Mouse (Mus musculus): Measurements from ENCODE around the gene Wnt5b. TPM values are rescaled to one million over a fixed set of nuclear protein-coding genes. Genes with fewer than 3 reads are reported as not detected.

Wnt5b gene
- total and polyA plus RNA-seq, 3 experiments, result 0.04 TPM; not detected in 2

- peaks cover 2 to 11% of the 10 kb centered on the region in 2 experiments; a peak in 3 of 4 replicates for H3K4me1 ChIP-seq (ENCODE audit: control insufficient read depth in 1 of 2, insufficient read depth in 2 of 2, low read length in 2 of 2)
- no peak overlapping the region for H3K4me3 ChIP-seq (ENCODE audit: control insufficient read depth in 1 of 2, insufficient read depth in 1 of 2, low read depth in 2 of 2, low read length in 2 of 2)
- H3K27ac ChIP-seq (ENCODE audit: control insufficient read depth, low read depth, low read length), result no peak overlapping the region
- H3K27me3 ChIP-seq (ENCODE audit: control insufficient read depth in 1 of 2, insufficient read depth in 2 of 2, low read length in 2 of 2), result no peaks in the 10 kb centered on the region
- H3K36me3 ChIP-seq (ENCODE audit: control insufficient read depth in 1 of 2, insufficient read depth in 2 of 2, low read length in 2 of 2), result peaks cover 0 to 8% of the 10 kb centered on the region in 2 experiments; a peak in 2 of 4 replicates
- no peaks in the 10 kb centered on the region for H3K9me3 ChIP-seq (replicated peaks; ENCODE audit: insufficient read depth, low read length)
- no peak overlapping the region for H3K9ac ChIP-seq (ENCODE audit: control insufficient read depth, low read depth, low read length, poor library complexity, severe bottlenecking)
- TF ChIP-seq NRF1 (IDR thresholded peaks at IDR 0.05; ENCODE audit: insufficient read depth, low read depth, low read length, poor library complexity, severe bottlenecking) (no peak), POLR2AphosphoS5 (IDR thresholded peaks at IDR 0.05; ENCODE audit: borderline replicate concordance, low read depth, low read length) (no peak), KAT2A (conservative IDR thresholded peaks at IDR 0.05; ENCODE audit: low read depth, low read length) (no peak), MEF2A (IDR thresholded peaks at IDR 0.05; ENCODE audit: extremely low read depth, insufficient replicate concordance, low read depth, low read length, poor library complexity, severe bottlenecking) (no peak), ZC3H11A (IDR thresholded peaks at IDR 0.05; ENCODE audit: low read depth, low read length) (no peak), MAZ (IDR thresholded peaks at IDR 0.05; ENCODE audit: low read depth, low read length) (no peak), CHD2 (IDR thresholded peaks at IDR 0.05; ENCODE audit: low read length) (no peak), RCOR1 (IDR thresholded peaks at IDR 0.05; ENCODE audit: low read depth, low read length) (no peak), BHLHE40 (IDR thresholded peaks at IDR 0.05; ENCODE audit: borderline replicate concordance, low read depth, low read length) (no peak), ZNF384 (IDR thresholded peaks at IDR 0.05; ENCODE audit: low read depth, low read length) (no peak), GABPA (IDR thresholded peaks at IDR 0.05; ENCODE audit: low read depth, low read length) (no peak), TBP (IDR thresholded peaks at IDR 0.05; ENCODE audit: low read depth, low read length) (no peak), GATA1 (IDR thresholded peaks at IDR 0.05; ENCODE audit: low read depth, low read length) (no peak), MAX (IDR thresholded peaks at IDR 0.05; ENCODE audit: low read length) (no peak), CHD1 (IDR thresholded peaks at IDR 0.05; ENCODE audit: low read depth, low read length) (no peak), NELFE (IDR thresholded peaks at IDR 0.05; ENCODE audit: low read depth, low read length) (no peak), USF2 (IDR thresholded peaks at IDR 0.05; ENCODE audit: borderline replicate concordance in 1 of 2, insufficient read depth in 1 of 2, low read depth in 1 of 2, low read length in 2 of 2) (no peak), POLR2A (IDR thresholded peaks at IDR 0.05; ENCODE audit: control insufficient read depth in 1 of 2, insufficient read depth in 1 of 2, low read depth in 1 of 2, low read length in 2 of 2, poor library complexity in 1 of 2) (no peak), RAD21 (IDR thresholded peaks at IDR 0.05; ENCODE audit: low read depth, low read length) (no peak)
- no peaks in the 10 kb centered on the region for H3K79me2 ChIP-seq (ENCODE audit: control insufficient read depth, insufficient read depth, low read length, poor library complexity)
- DNase-seq (ENCODE audit: low read depth, low spot score), result no peak
Measured at GRCm38 (mm10) chr6:119404854-119405253, 139.3 kb downstream of the Wnt5b start.

GRCm38 (mm10) chr6:119402976-119403375 lies 141.2 kb downstream of the Wnt5b start:
- Histone ChIP-seq H3K27ac (ENCODE audit: control insufficient read depth, low read depth, low read length) (no peak overlapping the region), H3K4me3 (ENCODE audit: control insufficient read depth in 1 of 2, insufficient read depth in 1 of 2, low read depth in 2 of 2, low read length in 2 of 2) (no peak overlapping the region), H3K27me3 (ENCODE audit: control insufficient read depth in 1 of 2, insufficient read depth in 2 of 2, low read length in 2 of 2) (no peaks in the 10 kb centered on the region), H3K79me2 (ENCODE audit: control insufficient read depth, insufficient read depth, low read length, poor library complexity) (no peaks in the 10 kb centered on the region), H3K9ac (ENCODE audit: control insufficient read depth, low read depth, low read length, poor library complexity, severe bottlenecking) (no peak overlapping the region), H3K9me3 (replicated peaks; ENCODE audit: insufficient read depth, low read length) (no peaks in the 10 kb centered on the region), H3K4me1 (ENCODE audit: control insufficient read depth in 1 of 2, insufficient read depth in 2 of 2, low read length in 2 of 2) (peaks cover 2 to 10% of the 10 kb centered on the region in 2 experiments; a peak in 3 of 4 replicates), H3K36me3 (ENCODE audit: control insufficient read depth in 1 of 2, insufficient read depth in 2 of 2, low read length in 2 of 2) (peaks cover 0 to 8% of the 10 kb centered on the region in 2 experiments; a peak in 2 of 4 replicates)
- TF ChIP-seq NRF1 (IDR thresholded peaks at IDR 0.05; ENCODE audit: insufficient read depth, low read depth, low read length, poor library complexity, severe bottlenecking), result no peak
- TF ChIP-seq HCFC1 (IDR thresholded peaks at IDR 0.05; ENCODE audit: low read depth, low read length), result no peak
- no peak for TF ChIP-seq USF2 (IDR thresholded peaks at IDR 0.05; ENCODE audit: borderline replicate concordance in 1 of 2, insufficient read depth in 1 of 2, low read depth in 1 of 2, low read length in 2 of 2)
- TF ChIP-seq BHLHE40 (IDR thresholded peaks at IDR 0.05; ENCODE audit: borderline replicate concordance, low read depth, low read length), result no peak
- TF ChIP-seq TBP (IDR thresholded peaks at IDR 0.05; ENCODE audit: low read depth, low read length), result no peak
- TF ChIP-seq MXI1 (IDR thresholded peaks at IDR 0.05; ENCODE audit: low read depth, low read length), result no peak
- no peak for TF ChIP-seq ETS1 (IDR thresholded peaks at IDR 0.05; ENCODE audit: low read depth, low read length)
- TF ChIP-seq JUND (IDR thresholded peaks at IDR 0.05; ENCODE audit: low read depth, low read length), result no peak
- TF ChIP-seq TAL1 (IDR thresholded peaks at IDR 0.05; ENCODE audit: low read length), result no peak
- TF ChIP-seq SMC3 (IDR thresholded peaks at IDR 0.05; ENCODE audit: low read depth, low read length), result no peak
- no peak for TF ChIP-seq ZC3H11A (IDR thresholded peaks at IDR 0.05; ENCODE audit: low read depth, low read length)
- TF ChIP-seq RCOR1 (IDR thresholded peaks at IDR 0.05; ENCODE audit: low read depth, low read length), result no peak
- TF ChIP-seq E2F4 (IDR thresholded peaks at IDR 0.05; ENCODE audit: borderline replicate concordance, low read depth, low read length), result no peak
- no peak for TF ChIP-seq TCF12 (IDR thresholded peaks at IDR 0.05; ENCODE audit: low read depth, low read length)
- TF ChIP-seq KAT2A (conservative IDR thresholded peaks at IDR 0.05; ENCODE audit: low read depth, low read length), result no peak
- TF ChIP-seq MAFK (IDR thresholded peaks at IDR 0.05; ENCODE audit: borderline replicate concordance, low read depth, low read length), result no peak
- TF ChIP-seq MAZ (IDR thresholded peaks at IDR 0.05; ENCODE audit: low read depth, low read length), result no peak
- TF ChIP-seq CTCF (IDR thresholded peaks at IDR 0.05 in 2 of 3, conservative IDR thresholded peaks at IDR 0.05 in 1 of 3; ENCODE audit: control insufficient read depth in 1 of 3, insufficient read depth in 1 of 3, low read depth in 2 of 3, low read length in 3 of 3, poor library complexity in 1 of 3, severe bottlenecking in 1 of 3), result no peak
- no peak for TF ChIP-seq USF1 (IDR thresholded peaks at IDR 0.05; ENCODE audit: low read depth, low read length)
- DNase-seq (ENCODE audit: low read depth, low spot score), result no peak
